Mouse (Mus musculus): ENCODE data around the gene Cd46.

DNA sequence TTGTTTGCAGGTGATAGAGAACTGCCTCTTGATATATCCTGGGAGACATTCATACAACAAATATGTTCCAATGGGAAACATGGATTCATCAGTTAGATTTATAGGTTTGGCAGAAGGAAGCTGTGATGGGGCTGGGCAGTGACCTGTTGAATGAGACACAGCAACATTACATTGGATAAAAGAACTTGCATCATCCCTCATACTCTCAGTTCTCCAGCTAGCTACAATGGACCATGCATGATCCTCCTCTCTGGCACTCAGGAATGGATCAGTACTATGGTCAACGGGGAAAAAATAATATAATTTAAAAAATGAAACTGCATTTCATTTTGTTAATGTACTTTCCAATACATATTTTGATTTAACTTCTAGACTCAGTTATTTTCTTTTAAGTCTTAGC, 37.8 kb upstream of the Cd46 start:
- TF ChIP-seq POLR2A (IDR thresholded peaks at IDR 0.05; ENCODE audit: insufficient read depth, low read depth, low read length) (no peak), CTCF (IDR thresholded peaks at IDR 0.05) (no peak)
